Mouse (Mus musculus) right cerebral cortex, postnatal 4 days (tissue): ENCODE measurements around the gene Trpc3.
"Not testable (repeated sequence)": the region's sequence is repeated elsewhere in the genome, so short reads cannot be mapped to it uniquely, and the experiment has no call there.

Experiments
- DNase-seq: peaks from one replicate; pipeline ENCODE4 v3.0.0-alpha.2; 2022

Trpc3 gene

GRCm38 (mm10) chr3:36689392-36690291 lies at the start of gene Trpc3:
TSS of gene Trpc3 (minus strand) at chr3:36690167.
- peak; percentile 61 for DNase-seq

- DNase-seq, result no peak
Measured at GRCm38 (mm10) chr3:36738071-36738470, 48.1 kb upstream of the Trpc3 start.

GRCm38 (mm10) chr3:36733075-36733474 lies 43.1 kb upstream of the Trpc3 start:
- no peak for DNase-seq

GRCm38 (mm10) chr3:36726545-36726944 lies 36.6 kb upstream of the Trpc3 start:
- no peak for DNase-seq

- no peak for DNase-seq
Measured at GRCm38 (mm10) chr3:36721850-36722249, 31.9 kb upstream of the Trpc3 start.

- DNase-seq, result no peak
Measured at GRCm38 (mm10) chr3:36709521-36709920, 19.6 kb upstream of the Trpc3 start.

- DNase-seq, result no peak
Measured at GRCm38 (mm10) chr3:36690292-36690650, 304 bp upstream of the Trpc3 start.

GRCm38 (mm10) chr3:36688874-36689273 lies 1.1 kb downstream of the Trpc3 start:
- DNase-seq, result peak; percentile 78

- DNase-seq, result no peak
Measured at GRCm38 (mm10) chr3:36675822-36676221, 14.1 kb downstream of the Trpc3 start.

- no peak for DNase-seq
Measured at GRCm38 (mm10) chr3:36667814-36668213, 22.2 kb downstream of the Trpc3 start.

- DNase-seq, result not testable (repeated sequence)
Measured at GRCm38 (mm10) chr3:36645245-36645559, 44.8 kb downstream of the Trpc3 start.

GRCm38 (mm10) chr3:36644554-36645244 lies 45.3 kb downstream of the Trpc3 start:
- no peak for DNase-seq

GRCm38 (mm10) chr3:36643354-36643753 lies 46.6 kb downstream of the Trpc3 start:
- no peak for DNase-seq

GRCm38 (mm10) chr3:36642736-36643135 lies 47.2 kb downstream of the Trpc3 start:
- DNase-seq, result no peak

- DNase-seq, result no peak
Measured at GRCm38 (mm10) chr3:36640787-36641186, 49.2 kb downstream of the Trpc3 start.

GRCm38 (mm10) chr3:36635449-36635848 lies 54.5 kb downstream of the Trpc3 start:
- peak; percentile 61 for DNase-seq

GRCm38 (mm10) chr3:36626803-36627202 lies 63.2 kb downstream of the Trpc3 start:
- DNase-seq, result no peak

- DNase-seq, result no peak
Measured at GRCm38 (mm10) chr3:36618181-36618580, 71.8 kb downstream of the Trpc3 start.

- DNase-seq, result peak; percentile 12
Measured at GRCm38 (mm10) chr3:36613908-36614255, 76.1 kb downstream of the Trpc3 start.

GRCm38 (mm10) chr3:36613202-36613907 lies 76.6 kb downstream of the Trpc3 start, which contains the start of gene Bbs7:
TSS of gene Bbs7 (minus strand) at chr3:36613477.
- peak; percentile 96 for DNase-seq

- DNase-seq, result no peak
Measured at GRCm38 (mm10) chr3:36612687-36613086, 77.3 kb downstream of the Trpc3 start.

- DNase-seq, result no peak
Measured at GRCm38 (mm10) chr3:36605894-36606783, 83.8 kb downstream of the Trpc3 start.

GRCm38 (mm10) chr3:36599773-36600172 lies 90.2 kb downstream of the Trpc3 start:
- DNase-seq, result not testable (repeated sequence)
